Mouse (Mus musculus): ENCODE results near the gene Mier2.

DNA sequence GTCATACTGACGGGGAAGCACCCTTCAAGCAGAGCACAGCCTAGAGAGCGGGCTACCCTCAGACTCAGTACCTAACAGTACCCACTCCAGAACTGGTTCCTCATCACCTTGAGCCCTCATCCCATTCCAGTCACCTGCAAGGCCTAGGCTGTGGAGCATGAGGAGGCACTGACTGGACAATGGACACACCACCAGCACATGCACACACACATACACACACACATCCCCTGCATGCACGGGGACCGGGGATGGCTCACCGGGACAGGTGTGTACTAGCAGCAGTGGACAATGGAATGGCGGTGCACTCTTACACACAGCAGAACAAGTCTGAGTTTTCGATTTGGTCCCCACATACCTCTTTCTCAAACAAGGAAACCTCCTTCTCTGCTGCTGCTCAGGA lies 17.7 kb downstream of the Mier2 start:
- TF ChIP-seq POLR2A (IDR thresholded peaks at IDR 0.05; ENCODE audit: borderline replicate concordance, control insufficient read depth, low read depth, low read length) (no peak), CTCF (IDR thresholded peaks at IDR 0.05; ENCODE audit: control insufficient read depth, insufficient read depth, low read length) (no peak)
